20 mouse cellular contexts compared by ENCODE assay signal in the genomic region with DNA sequence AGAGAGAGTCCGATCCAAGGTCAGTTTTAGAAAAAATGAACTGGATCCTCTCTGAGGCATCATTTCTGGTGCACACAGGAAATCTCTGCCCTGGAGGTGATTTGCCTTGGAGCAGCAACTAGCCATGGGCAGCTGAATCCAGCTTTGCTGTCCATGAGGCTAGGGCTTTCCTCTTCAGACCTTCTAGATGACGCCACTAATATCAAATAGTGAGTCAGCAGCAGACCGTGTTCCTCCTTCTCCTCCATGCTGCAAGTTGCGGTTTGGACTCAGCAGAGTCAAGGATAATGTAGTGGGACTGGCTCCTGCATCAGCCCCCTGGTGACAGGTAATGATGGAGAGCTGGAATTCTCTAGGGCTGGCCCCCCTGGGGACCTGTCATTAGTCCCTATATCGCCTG.
DNase-seq lines count a peak whose midpoint lies in the region; ATAC-seq lines count a peak whose summit lies in the region.
"Had no signal": no experiment of that assay in that cellular context is flagged by ENCODE, and none has a peak within 500 bp of the region (broad histone marks: within the 10 kb centered on the region; RNA-seq: fewer than 3 reads in every experiment).

No protein-coding gene starts in this region.

- peaks cover 59% of the 10 kb centered on the region for H3K27me3 ChIP-seq in forebrain, embryonic 10.5 days (ENCODE audit: poor library complexity, severe bottlenecking)
- H3K27me3 ChIP-seq in forebrain, embryonic 15.5 days = no peaks in the 10 kb centered on the region
- H3K27me3 ChIP-seq: stomach, embryonic 15.5 days had no signal

- H3K9ac ChIP-seq in forebrain, embryonic 15.5 days (replicated peaks) = no peak overlapping the region
- H3K9ac ChIP-seq: neural tube, embryonic 13.5 days; stomach, embryonic 15.5 days had no signal

- H3K36me3 ChIP-seq in forebrain, embryonic 10.5 days (replicated peaks) = no peaks in the 10 kb centered on the region
- no peaks in the 10 kb centered on the region for H3K36me3 ChIP-seq in forebrain, embryonic 15.5 days
- H3K36me3 ChIP-seq: heart, embryonic 10.5 days; neural tube, embryonic 13.5 days; stomach, embryonic 15.5 days had no signal

- 56% methylated on average over 5 of the region's 5 CpGs for WGBS in forebrain, embryonic 10.5 days
- WGBS in forebrain, embryonic 15.5 days = 51% methylated on average over 5 of the region's 5 CpGs

- H3K4me3 ChIP-seq in forebrain, embryonic 10.5 days = no peak overlapping the region
- H3K4me3 ChIP-seq in forebrain, embryonic 15.5 days = no peak overlapping the region
- H3K4me3 ChIP-seq: heart, embryonic 10.5 days; neural tube, embryonic 13.5 days; stomach, embryonic 15.5 days had no signal

- peaks cover 33% of the 10 kb centered on the region for H3K4me1 ChIP-seq in forebrain, embryonic 10.5 days
- H3K4me1 ChIP-seq in forebrain, embryonic 15.5 days = no peaks in the 10 kb centered on the region
- H3K4me1 ChIP-seq: stomach, embryonic 15.5 days had no signal

- H3K4me2 ChIP-seq in forebrain, embryonic 15.5 days (replicated peaks) = no peak overlapping the region
- H3K4me2 ChIP-seq: neural tube, embryonic 13.5 days; stomach, embryonic 15.5 days had no signal

- ATAC-seq in forebrain, embryonic 15.5 days (replicated peaks) = no peak
- peak; percentile 69 for ATAC-seq in granulocyte monocyte progenitor cell, adult 5-6 weeks (replicated peaks; ENCODE audit: poor library complexity, severe bottlenecking)
- ATAC-seq in erythroblast, adult 5-6 weeks (replicated peaks; ENCODE audit: low FRiP score, poor library complexity, severe bottlenecking) = no peak
- ATAC-seq: hindbrain, postnatal 0 days had no signal

- DNase-seq in forebrain, embryonic 10.5 days (ENCODE audit: extremely low spot score, low spot score) = no peak
- peak; percentile 67 for DNase-seq in 3134 (ENCODE audit: extremely low read depth, insufficient read length, low spot score)
- DNase-seq in MN1 (ENCODE audit: low spot score) = peak; percentile 77
- DNase-seq in lung, postnatal 14 days = no peak
- no peak for DNase-seq in gastrocnemius, adult 8-10 months (ENCODE audit: low spot score in 2 of 2)
- DNase-seq: cerebellum, postnatal 25 days; gastrocnemius, postnatal 14 days; heart, postnatal 10 days; kidney, adult 2 months; kidney, postnatal 4 days; lung, adult 2 months; lung, postnatal 4 days; right cerebral cortex, postnatal 14 days had no signal

- peak overlapping the region; percentile 48; the same call in 1 of the 2 replicates for H3K27ac ChIP-seq in forebrain, embryonic 10.5 days
- H3K27ac ChIP-seq in forebrain, embryonic 15.5 days (replicated peaks) = no peak overlapping the region
- H3K27ac ChIP-seq: heart, embryonic 10.5 days; hindbrain, postnatal 0 days; neural tube, embryonic 13.5 days; stomach, embryonic 15.5 days had no signal

- H3K9me3 ChIP-seq in forebrain, embryonic 10.5 days = no peaks in the 10 kb centered on the region
- H3K9me3 ChIP-seq in forebrain, embryonic 15.5 days = no peaks in the 10 kb centered on the region
- H3K9me3 ChIP-seq: heart, embryonic 10.5 days; neural tube, embryonic 13.5 days; stomach, embryonic 15.5 days had no signal

Comparison
In these comparisons a context has a peak if more than half of its experiments do, and no peak if none do; other contexts are left out.
1. DNase-seq: peak in 3134 (single experiment) and MN1 (single experiment); none in forebrain, embryonic 10.5 days (single experiment), lung, postnatal 14 days (single experiment) and gastrocnemius, adult 8-10 months (0 of 2).